16 mouse cellular contexts compared by ENCODE assay signal in the genomic region with DNA sequence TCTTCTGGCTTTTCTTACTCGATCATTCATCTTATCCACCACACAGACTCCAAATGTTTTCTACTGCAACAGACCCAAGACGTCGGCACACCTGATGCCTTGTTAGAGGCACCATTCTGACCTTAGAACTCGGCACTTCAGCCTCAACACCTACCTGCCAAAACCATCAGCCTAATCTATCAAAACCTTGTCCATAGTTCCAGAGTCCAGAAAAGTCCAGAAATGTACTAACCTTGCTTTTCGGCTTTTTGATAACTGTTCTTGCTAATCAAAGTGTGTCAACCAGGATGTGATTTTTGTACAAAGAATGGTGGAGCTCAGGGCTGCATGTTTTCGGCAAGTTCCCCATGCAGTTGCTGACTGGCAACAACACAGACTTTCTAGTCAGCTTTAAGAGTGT.
"Had no signal": no experiment of that assay in that cellular context is flagged by ENCODE, and none has a peak within 500 bp of the region (broad histone marks: within the 10 kb centered on the region; RNA-seq: fewer than 3 reads in every experiment).

No protein-coding gene starts in this region.

- H3K27me3 ChIP-seq: neural tube, embryonic 13.5 days; neural tube, embryonic 15.5 days; stomach, embryonic 15.5 days had no signal

- H3K9ac ChIP-seq: neural tube, embryonic 13.5 days; neural tube, embryonic 15.5 days; stomach, embryonic 15.5 days had no signal

- H3K27ac ChIP-seq: neural tube, embryonic 13.5 days; neural tube, embryonic 15.5 days; stomach, embryonic 15.5 days; stomach, postnatal 0 days had no signal

- H3K4me3 ChIP-seq: neural tube, embryonic 13.5 days; neural tube, embryonic 15.5 days; stomach, embryonic 15.5 days had no signal

- H3K36me3 ChIP-seq: neural tube, embryonic 13.5 days; neural tube, embryonic 15.5 days; stomach, embryonic 15.5 days had no signal

- H3K4me2 ChIP-seq: neural tube, embryonic 13.5 days; neural tube, embryonic 15.5 days; stomach, embryonic 15.5 days had no signal

- H3K4me1 ChIP-seq: neural tube, embryonic 13.5 days; neural tube, embryonic 15.5 days had no signal

- H3K9me3 ChIP-seq: neural tube, embryonic 13.5 days; neural tube, embryonic 15.5 days; stomach, embryonic 15.5 days had no signal

- DNase-seq: retina, postnatal 1 day; right cerebral cortex, adult 18-20 months; right cerebral cortex, postnatal 14 days; right cerebral cortex, postnatal 25 days; right cerebral cortex, postnatal 4 days; spleen, adult 18-20 months; thymus, adult 18-20 months; thymus, adult 2 months; thymus, postnatal 14 days; thymus, postnatal 25 days; thymus, postnatal 36 days; thymus, postnatal 4 days had no signal
